Mouse (Mus musculus): ENCODE data around the gene Znrf3. TPM values are rescaled to one million over a fixed set of nuclear protein-coding genes. Genes with fewer than 3 reads are reported as not detected.
A peak's percentile ranks its signal among the peaks of the same experiment; 100 is the strongest.

The Znrf3 gene
- polyA plus RNA-seq, 1 experiment from 2014 or later: 10.7 TPM

DNA sequence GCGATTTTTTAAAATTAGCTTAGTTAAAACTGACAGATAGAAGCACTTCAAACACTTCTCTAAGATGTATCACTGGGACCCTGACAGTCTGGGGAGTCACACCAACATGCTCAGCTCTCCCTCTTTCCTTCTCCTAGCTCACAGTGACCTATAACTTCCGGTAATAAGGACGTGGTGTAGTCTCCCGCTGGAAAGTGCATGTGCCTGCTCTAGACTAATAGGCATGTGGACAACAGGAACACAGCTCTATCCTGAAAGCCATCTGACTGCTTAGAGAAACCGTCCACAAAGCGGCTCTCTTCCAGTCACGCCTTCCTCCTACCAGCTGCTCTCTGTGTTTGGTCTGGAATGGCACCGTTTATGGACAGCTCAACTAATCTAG lies 199.9 kb downstream of the Znrf3 start:
- ATAC-seq (peak; percentile 3), DNase-seq (ENCODE audit: low read depth, low spot score) (no peak)
- no peaks in the 10 kb centered on the region for H3K27me3 ChIP-seq
- CTCF ChIA-PET: interaction anchor here (1.9 kb wide), 2 partner anchors 12 to 63 kb away, joined by 7 to 9 read pairs; no protein-coding TSS in a partner anchor
- in situ Hi-C loops (cut with MboI; ENCODE audit: low pct_unique_long_range_greater_than_20kb): no loop called here
- POLR2A ChIA-PET: interaction anchor here (1.4 kb wide), 1 partner anchor 16 kb away, joined by 4 read pairs; no protein-coding TSS in a partner anchor
- no peak for TF ChIP-seq CTCF (IDR thresholded peaks at IDR 0.05)

DNA sequence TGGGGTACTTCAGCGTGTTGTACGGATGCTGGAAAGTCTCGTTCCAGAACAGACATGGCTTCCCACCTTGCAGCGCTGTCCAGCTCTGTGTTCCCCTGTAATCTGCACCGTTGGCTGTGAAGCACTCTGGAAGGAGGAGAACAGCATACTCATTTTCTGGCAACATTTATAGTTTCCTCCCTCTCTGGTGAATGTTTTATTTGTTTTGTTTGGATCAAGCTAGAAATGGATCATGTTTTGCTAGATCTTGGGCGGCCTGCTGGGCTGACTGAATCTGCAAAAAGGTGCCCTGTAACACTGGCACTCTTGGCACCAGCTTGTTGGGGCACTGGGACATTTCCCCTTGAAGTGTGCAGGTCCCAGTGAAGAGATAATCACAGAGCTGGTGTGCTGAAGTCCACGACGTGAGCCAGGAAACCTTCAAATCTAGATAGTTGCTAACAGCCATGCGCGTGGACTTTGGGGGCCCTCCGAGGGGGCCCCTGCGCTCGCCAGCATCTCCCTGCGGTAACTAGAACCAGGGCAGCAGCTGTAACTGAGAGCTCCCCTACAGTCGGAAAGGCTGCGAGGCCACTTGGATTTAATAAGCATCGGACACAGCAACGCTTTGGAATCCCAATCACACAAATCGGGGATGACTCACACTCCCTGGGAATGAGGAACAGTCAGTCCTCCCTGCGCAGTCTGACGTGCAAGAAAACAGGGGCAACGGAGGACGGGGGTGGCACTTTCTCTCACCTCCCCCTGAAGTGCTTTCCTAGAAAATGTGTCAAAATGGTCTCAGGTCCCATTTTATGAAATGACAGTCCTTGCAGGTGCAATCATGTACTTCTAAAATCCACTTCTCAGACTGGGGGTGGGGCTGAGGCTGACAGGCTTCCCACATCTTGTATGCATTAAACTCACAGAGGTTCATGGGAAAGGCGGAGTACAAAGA lies 200.6 kb downstream of the Znrf3 start:
- peak; percentile 55 for ATAC-seq
- POLR2A ChIA-PET: interaction anchor here (1.4 kb wide), 2 partner anchors 13 to 16 kb away, joined by 4 to 6 read pairs; no protein-coding TSS in a partner anchor
- no peak for TF ChIP-seq CTCF (IDR thresholded peaks at IDR 0.05)

DNA sequence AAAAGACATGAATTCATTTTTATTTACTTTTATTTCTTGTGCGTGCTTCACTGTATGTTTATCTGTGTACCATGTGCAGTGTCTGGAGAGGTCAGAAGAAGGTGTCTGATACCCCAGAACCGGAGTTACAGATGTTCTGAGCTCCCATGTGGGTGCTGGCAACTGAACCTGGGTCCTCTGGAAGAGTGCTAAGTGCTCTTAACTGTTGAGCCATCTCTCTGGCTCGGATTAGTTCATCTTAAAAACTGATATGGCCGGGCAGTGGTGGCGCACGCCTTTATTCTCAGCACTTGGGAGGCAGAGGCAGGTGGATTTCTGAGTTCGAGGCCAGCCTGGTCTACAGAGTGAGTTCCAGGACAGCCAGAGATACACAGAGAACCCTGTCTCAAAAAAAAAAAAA lies 201.4 kb downstream of the Znrf3 start:
- POLR2A ChIA-PET: interaction anchor here (0.6 to 1.7 kb wide), 4 partner anchors 9 to 16 kb away, joined by 3 to 6 read pairs (median 4); no protein-coding TSS in a partner anchor

More for the DNA sequence above, 200.6 kb downstream of the Znrf3 start:
- DNase-seq (ENCODE audit: low read depth, low spot score): no peak
- CTCF ChIA-PET: interaction anchor here (0.6 to 1.9 kb wide), 3 partner anchors 13 to 353 kb away, joined by 3 to 9 read pairs (median 7); no protein-coding TSS in a partner anchor
- in situ Hi-C loops (cut with MboI; ENCODE audit: low pct_unique_long_range_greater_than_20kb): no loop called here
- H3K27me3 ChIP-seq: no peaks in the 10 kb centered on the region

DNA sequence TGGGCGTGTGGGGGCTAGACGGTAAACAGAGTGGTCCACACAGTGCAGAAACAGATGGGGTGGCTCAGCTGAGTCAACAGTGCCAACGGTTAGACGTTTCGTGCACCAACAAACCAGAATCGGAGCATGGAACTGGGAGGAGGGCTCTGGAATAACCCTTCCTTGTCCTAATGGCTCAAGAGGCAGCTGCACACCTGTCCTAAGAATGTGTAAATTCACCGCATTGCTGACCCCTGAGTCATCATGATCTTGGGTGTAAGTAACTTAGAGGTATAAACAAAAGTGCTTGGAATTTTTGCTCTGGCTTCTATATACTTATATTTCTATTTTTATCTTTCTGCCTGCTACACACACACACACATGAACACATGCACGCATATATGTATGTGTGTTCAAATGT lies 202.5 kb downstream of the Znrf3 start:
- in situ Hi-C loops (cut with MboI; ENCODE audit: low pct_unique_long_range_greater_than_20kb): no loop called here
- POLR2A ChIA-PET: interaction anchor here (0.8 to 1.7 kb wide), 4 partner anchors 8 to 45 kb away, joined by 3 to 5 read pairs (median 4); no protein-coding TSS in a partner anchor
- CTCF ChIA-PET: no interaction called here
- TF ChIP-seq CTCF (IDR thresholded peaks at IDR 0.05): no peak
- no peaks in the 10 kb centered on the region for H3K27me3 ChIP-seq
- DNase-seq (ENCODE audit: low read depth, low spot score) (no peak), ATAC-seq (no peak)

More for the DNA sequence above, 201.4 kb downstream of the Znrf3 start:
- no peak for TF ChIP-seq CTCF (IDR thresholded peaks at IDR 0.05)
- DNase-seq (ENCODE audit: low read depth, low spot score): no peak
- in situ Hi-C loops (cut with MboI; ENCODE audit: low pct_unique_long_range_greater_than_20kb): no loop called here
- no peaks in the 10 kb centered on the region for H3K27me3 ChIP-seq
- CTCF ChIA-PET: interaction anchor here (0.6 to 1.9 kb wide), 2 partner anchors 61 to 352 kb away, joined by 3 to 7 read pairs; no protein-coding TSS in a partner anchor
- ATAC-seq: no peak

DNA sequence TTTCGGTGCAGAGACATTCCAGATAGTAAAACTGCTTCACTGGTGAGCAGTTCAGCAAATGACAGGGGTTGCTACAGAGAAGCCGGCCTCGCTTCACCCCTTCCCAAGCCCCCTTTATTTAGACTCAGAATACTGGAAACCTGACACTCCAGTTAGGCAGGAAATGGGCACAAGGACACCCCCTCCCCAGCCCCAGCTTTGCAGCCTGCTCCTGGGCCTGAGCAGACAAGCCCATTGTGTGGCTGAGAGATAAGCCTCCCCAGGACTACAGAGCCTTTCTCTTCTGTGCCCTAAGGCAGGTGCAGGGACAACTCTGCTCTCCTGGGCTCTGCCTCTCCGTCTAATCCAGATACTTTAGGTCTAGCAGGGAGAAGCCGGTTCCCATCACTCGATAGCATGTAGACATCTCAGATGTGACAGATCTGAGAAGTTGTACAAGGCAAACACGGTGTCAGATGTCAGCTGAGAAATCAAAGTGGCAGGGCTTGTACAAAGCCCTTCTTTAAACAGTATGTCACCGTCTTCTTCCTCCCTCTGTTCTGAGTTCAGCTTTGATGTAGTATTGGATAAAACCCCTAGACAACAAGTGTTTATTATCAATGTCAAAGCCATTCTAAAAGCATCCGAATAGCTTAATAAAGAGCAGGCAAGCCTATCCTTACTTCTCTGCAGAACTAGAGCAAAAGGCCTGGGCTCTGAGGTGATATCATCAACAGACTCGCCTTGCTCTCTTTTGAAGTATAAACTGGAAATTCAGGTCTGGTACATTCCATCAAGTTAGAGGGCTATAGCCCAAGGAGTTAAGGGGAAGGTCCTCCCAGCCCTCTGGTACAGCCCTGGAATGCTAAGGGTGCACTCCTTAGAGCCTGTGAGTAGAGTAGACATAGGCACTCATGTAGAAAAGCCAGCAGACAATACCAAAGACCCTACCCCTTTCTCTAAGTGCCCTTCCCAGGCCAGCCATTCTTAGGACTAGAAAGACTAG lies 204.6 kb downstream of the Znrf3 start:
- ChIA-PET POLR2A (interaction anchor here (0.5 to 1.6 kb wide), 4 partner anchors 8 to 43 kb away, joined by 3 to 5 read pairs (median 4); partner anchors contain the start of gene Kremen1), CTCF (interaction anchor here (0.9 to 1.6 kb wide), 3 partner anchors 10 to 30 kb away, joined by 3 to 4 read pairs (median 3); no protein-coding TSS in a partner anchor)
- H3K27me3 ChIP-seq: no peaks in the 10 kb centered on the region
- in situ Hi-C loops (cut with MboI; ENCODE audit: low pct_unique_long_range_greater_than_20kb): no loop called here
- no peak for TF ChIP-seq CTCF (IDR thresholded peaks at IDR 0.05)
- no peak for DNase-seq (ENCODE audit: low read depth, low spot score)
- no peak for ATAC-seq

Other genes with a start within 250 kb of the Znrf3 start
- 73.0 TPM for gene Kremen1, start 183.3 kb downstream of the Znrf3 start, polyA plus RNA-seq (2021)
- gene Xbp1, start 75.8 kb upstream of the Znrf3 start, polyA plus RNA-seq (2021): 115 TPM
- 17.8 TPM for gene Ccdc117, start 97.3 kb upstream of the Znrf3 start, polyA plus RNA-seq (2021)
- not detected for gene Ankrd36, start 124.8 kb upstream of the Znrf3 start, polyA plus RNA-seq (2021)

Data from Patski (cell line).